Mouse (Mus musculus): ENCODE results near the gene Trnp1.

GRCm38 (mm10) chr4:133501514-133501913 is 3.2 kb upstream of the Trnp1 start:
- no peak for TF ChIP-seq USF1 (IDR thresholded peaks at IDR 0.05; ENCODE audit: low read depth)
- TF ChIP-seq POLR2A (IDR thresholded peaks at IDR 0.05; ENCODE audit: insufficient read length, low read depth): no peak
- TF ChIP-seq E2F4 (IDR thresholded peaks at IDR 0.05; ENCODE audit: insufficient read depth): no peak
- TF ChIP-seq POLR2AphosphoS2 (IDR thresholded peaks at IDR 0.05; ENCODE audit: insufficient read length, low read depth): no peak
